Mouse (Mus musculus) mature B cell (primary cell): ENCODE measurements around the gene Olfr1032.
"Not testable (repeated sequence)": the region's sequence is repeated elsewhere in the genome, so short reads cannot be mapped to it uniquely, and the experiment has no call there.

Experiments used
- in situ Hi-C: fragments of 300-500 bp; cut with MboI; formaldehyde crosslinking; loops from 2 replicates; pipeline ENCODE4 v1.14.3; 2019

The Olfr1032 gene

DNA sequence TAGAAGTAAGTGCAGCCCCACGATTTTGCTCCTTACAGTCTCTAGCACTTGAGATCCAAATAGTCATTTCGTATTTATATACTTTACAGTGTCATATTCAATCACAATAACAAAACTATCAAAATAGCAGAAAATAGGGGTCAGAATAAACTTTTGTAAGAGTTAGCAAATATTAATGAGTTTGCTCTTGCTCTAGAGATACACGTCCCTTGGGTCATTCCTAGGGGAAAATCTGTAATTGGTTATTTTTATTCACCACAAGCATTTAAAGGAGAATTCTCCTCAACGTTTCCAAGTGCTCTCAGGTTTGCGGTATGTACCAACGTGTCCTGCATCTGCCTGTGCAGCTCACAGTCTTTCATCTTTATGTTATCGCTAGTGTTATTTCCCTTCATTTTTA lies at the start of gene Olfr1032:
Olfr1032 (plus strand) TSS at position 301 of the 400 bp plus-strand sequence.
- in situ Hi-C loops: no loop called here

DNA sequence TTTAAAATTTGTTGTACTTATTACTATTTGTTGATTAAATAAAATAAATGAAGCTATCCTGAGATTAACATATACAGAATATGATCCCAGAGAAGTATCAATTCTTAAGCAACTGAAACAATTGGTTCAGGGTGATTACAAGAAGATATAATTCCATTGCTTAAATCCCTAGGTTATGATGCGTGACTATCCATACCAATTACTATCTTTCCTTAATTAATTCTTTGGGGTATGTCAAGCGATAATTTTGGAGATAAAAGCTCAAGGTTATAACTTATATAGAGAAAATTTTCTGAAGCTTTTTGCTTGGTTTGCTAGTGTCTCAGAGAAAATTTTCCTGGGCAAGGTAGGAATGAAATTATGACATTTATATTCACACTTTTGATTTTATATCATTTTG lies 31.7 kb upstream of the Olfr1032 start, which contains the start of gene Olfr1029:
Olfr1029 (plus strand) TSS at position 301 of the 400 bp plus-strand sequence.
- in situ Hi-C loops: no loop called here

DNA sequence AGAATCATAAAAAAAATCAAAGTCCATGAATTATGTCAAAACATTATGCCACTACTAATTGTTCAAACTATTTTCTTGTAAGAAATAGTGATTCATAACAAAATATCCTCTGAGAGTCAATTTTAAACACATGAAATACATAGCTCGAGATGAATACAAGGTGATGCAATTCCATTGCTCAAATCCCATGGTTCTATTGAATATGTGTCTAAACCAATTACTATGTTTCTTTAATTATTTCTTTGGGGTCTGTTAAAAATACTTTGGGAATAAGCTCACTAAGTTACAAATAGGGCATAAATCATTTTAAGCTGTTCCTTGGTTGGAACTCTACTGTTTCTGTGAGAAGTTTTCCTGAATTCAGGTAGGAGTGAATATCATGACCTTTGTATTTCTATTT lies 26.4 kb upstream of the Olfr1032 start, which contains the start of gene Olfr1030:
Olfr1030 (plus strand) TSS at position 301 of the 400 bp plus-strand sequence.
- in situ Hi-C loops: no loop called here

DNA sequence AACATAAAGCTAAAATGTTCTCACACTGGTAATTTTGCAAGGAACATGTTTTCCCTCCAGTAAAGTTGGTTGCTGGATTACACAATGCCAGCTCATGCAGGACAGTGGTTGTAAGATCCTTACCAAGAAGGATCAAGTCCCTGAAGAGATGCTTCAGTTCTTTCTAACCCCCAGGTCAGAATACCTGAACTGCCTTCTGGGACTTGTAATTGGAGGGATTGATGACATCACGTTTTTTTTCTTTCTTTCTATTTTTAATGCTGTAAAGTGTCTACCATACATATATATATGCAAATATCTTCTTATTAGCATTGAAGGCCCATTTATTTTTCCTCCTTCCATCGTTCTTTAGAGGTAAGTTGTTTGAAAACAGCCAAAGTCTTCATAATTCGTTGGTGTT lies 15.3 kb upstream of the Olfr1032 start, which contains the start of gene Olfr1031:
Olfr1031 (plus strand) TSS at position 301 of the 400 bp plus-strand sequence.
- in situ Hi-C loops: no loop called here

DNA sequence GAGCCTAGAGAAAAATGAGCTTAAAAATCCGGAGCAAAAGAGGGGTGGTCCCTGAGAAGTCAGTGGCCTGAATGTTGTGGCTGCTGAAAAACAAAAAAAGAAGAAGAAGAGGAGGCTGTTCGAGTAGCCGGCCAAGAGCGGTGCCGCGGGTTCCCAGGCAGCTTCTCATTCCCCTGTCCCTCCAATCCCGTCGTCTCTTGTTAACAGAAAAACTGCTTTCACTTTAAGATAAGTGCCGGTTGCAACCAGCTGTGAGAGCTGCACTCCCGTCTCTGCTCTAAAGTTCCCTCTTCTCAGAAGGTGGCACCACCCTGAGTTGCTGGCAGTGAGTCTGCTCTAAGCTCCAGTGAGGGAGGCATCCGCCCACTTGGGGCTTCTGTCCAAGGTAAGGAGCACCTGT lies 15.1 kb downstream of the Olfr1032 start, which contains the start of gene Olfr1033:
Olfr1033 (plus strand) TSS at position 228 of the 400 bp plus-strand sequence.
- in situ Hi-C loops: not testable (repeated sequence)

DNA sequence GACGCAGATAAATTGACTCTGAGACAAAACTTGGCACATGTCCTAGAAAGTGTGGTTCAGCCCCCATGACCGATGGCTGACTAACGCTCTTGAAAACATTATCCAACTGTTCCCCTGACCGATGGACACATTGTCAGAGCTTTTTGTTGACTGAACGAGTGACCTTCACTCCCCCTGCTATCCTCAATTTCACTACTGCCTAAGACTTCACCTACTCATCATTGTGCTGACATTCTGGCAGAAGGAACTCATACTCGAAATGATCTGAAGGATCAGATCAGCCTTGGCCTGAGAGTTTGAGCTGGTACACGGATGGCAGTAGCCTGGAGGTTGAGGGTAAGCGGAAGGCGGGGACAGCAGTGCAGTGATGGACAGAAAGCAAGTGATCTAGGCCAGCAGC lies 16.2 kb downstream of the Olfr1032 start:
- in situ Hi-C loops: not testable (repeated sequence)

DNA sequence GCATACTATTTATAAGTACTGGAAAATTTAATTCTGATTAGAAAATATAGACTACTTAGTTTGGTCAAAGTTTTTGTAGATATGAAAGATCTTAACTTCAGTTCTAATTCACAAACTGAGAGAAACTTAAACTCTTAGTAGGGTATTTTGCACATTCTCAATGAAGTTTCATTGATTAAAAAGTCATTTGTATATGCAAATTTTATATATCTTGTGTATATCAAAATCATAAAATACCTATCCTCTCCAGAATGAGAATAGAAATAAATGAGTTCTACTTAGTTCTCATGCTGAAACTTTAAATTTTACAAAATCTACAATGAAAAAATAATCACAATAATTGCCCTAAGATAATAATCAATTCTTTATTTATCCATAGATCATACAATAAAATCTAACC lies 40.2 kb downstream of the Olfr1032 start, which contains the start of gene Olfr1034:
Olfr1034 (plus strand) TSS at position 301 of the 400 bp plus-strand sequence.
- in situ Hi-C loops: no loop called here

DNA sequence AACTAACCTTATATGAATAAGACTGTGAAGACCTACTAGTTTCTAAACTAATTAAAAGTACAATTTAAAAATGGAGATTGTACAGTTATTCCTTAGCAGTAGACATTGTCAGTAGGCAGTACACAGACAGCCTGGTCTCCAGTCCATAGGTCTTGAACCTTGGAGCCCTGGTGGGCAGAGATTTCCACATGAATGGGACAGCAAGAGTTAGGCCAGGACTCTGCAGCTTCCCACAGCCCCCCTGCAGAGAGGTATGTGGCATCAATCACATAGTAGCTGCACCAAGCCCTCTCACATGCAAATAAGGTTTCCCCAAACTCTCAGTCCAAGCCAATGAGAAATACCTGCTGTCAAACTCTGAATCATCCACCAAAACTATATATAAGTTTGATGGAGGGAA lies 45.4 kb downstream of the Olfr1032 start:
- in situ Hi-C loops: not testable (repeated sequence)
